In genomic region chr1:82432919-82433648, GRCm38 (mm10) we compare ENCODE assay signal across 8 mouse cellular contexts.
A peak's percentile ranks its signal among the peaks of the same experiment; 100 is the strongest.
DNase-seq lines count a peak whose midpoint lies in the region; ATAC-seq lines count a peak whose summit lies in the region.
"Had no signal": no experiment of that assay in that cellular context is flagged by ENCODE, and none has a peak within 500 bp of the region (broad histone marks: within the 10 kb centered on the region; RNA-seq: fewer than 3 reads in every experiment).

No protein-coding gene starts in this region.

- no peak overlapping the region for H3K4me3 ChIP-seq in intestine, embryonic 15.5 days (replicated peaks)
- no peak overlapping the region for H3K4me3 ChIP-seq in midbrain, embryonic 13.5 days (replicated peaks)
- no peak overlapping the region for H3K4me3 ChIP-seq in stomach, embryonic 16.5 days (replicated peaks; ENCODE audit: low read length)
- H3K4me3 ChIP-seq: megakaryocyte, embryonic 14.5 days had no signal

- no peak overlapping the region for H3K27ac ChIP-seq in intestine, embryonic 15.5 days
- H3K27ac ChIP-seq in midbrain, embryonic 13.5 days, result no peak overlapping the region
- no peak overlapping the region for H3K27ac ChIP-seq in stomach, embryonic 16.5 days (ENCODE audit: low read length)

- 55% methylated on average over 15 of the region's 15 CpGs for WGBS in intestine, embryonic 15.5 days
- WGBS in midbrain, embryonic 13.5 days, result 70% methylated on average over 15 of the region's 15 CpGs
- WGBS in stomach, embryonic 16.5 days, result 57% methylated on average over 15 of the region's 15 CpGs

- 0 out of 2 replicates have a peak, but pooled peaks cover 2% of the 10 kb centered on the region for H3K4me1 ChIP-seq in intestine, embryonic 15.5 days (replicated peaks)
- H3K4me1 ChIP-seq in midbrain, embryonic 13.5 days (replicated peaks), result peaks cover 6% of the 10 kb centered on the region; the same call in 1 of the 2 replicates
- H3K4me1 ChIP-seq in stomach, embryonic 16.5 days (ENCODE audit: control insufficient read depth, insufficient read depth, low read length), result peaks cover 6% of the 10 kb centered on the region; the same call in 1 of the 2 replicates
- H3K4me1 ChIP-seq: megakaryocyte, embryonic 14.5 days had no signal

- H3K27me3 ChIP-seq in intestine, embryonic 15.5 days (replicated peaks), result no peaks in the 10 kb centered on the region
- no peaks in the 10 kb centered on the region for H3K27me3 ChIP-seq in midbrain, embryonic 13.5 days
- H3K27me3 ChIP-seq in stomach, embryonic 16.5 days (ENCODE audit: control insufficient read depth, insufficient read depth, low read length), result no peaks in the 10 kb centered on the region
- H3K27me3 ChIP-seq: megakaryocyte, embryonic 14.5 days had no signal

- DNase-seq in adipocyte (ENCODE audit: low spot score), result peak; percentile 81
- peak; percentile 81 for DNase-seq in cerebellum, adult 9-10 months
- DNase-seq in left cerebral cortex, adult 9 months (ENCODE audit: low spot score in 2 of 2), result peak; percentile 8 to 86

- no peak overlapping the region for H3K9ac ChIP-seq in intestine, embryonic 15.5 days
- H3K9ac ChIP-seq in midbrain, embryonic 13.5 days (replicated peaks), result no peak overlapping the region
- no peak overlapping the region for H3K9ac ChIP-seq in stomach, embryonic 16.5 days (ENCODE audit: low read length)

- no peaks in the 10 kb centered on the region for H3K9me3 ChIP-seq in intestine, embryonic 15.5 days
- no peaks in the 10 kb centered on the region for H3K9me3 ChIP-seq in midbrain, embryonic 13.5 days
- no peaks in the 10 kb centered on the region for H3K9me3 ChIP-seq in stomach, embryonic 16.5 days (replicated peaks; ENCODE audit: control insufficient read depth, low read length)

- H3K4me2 ChIP-seq in intestine, embryonic 15.5 days (replicated peaks), result no peak overlapping the region
- H3K4me2 ChIP-seq in midbrain, embryonic 13.5 days (replicated peaks), result no peak overlapping the region
- H3K4me2 ChIP-seq in stomach, embryonic 16.5 days (ENCODE audit: low read depth, low read length), result no peak overlapping the region

- H3K36me3 ChIP-seq in intestine, embryonic 15.5 days, result no peaks in the 10 kb centered on the region
- no peaks in the 10 kb centered on the region for H3K36me3 ChIP-seq in midbrain, embryonic 13.5 days
- H3K36me3 ChIP-seq in stomach, embryonic 16.5 days (ENCODE audit: control insufficient read depth, insufficient read depth, low read length), result no peaks in the 10 kb centered on the region

- ATAC-seq in frontal cortex, adult (ENCODE audit: low TSS enrichment), result peak; percentile 98
- ATAC-seq in intestine, embryonic 15.5 days, result peak; percentile 70
- ATAC-seq in midbrain, embryonic 13.5 days, result peak; percentile 82
- ATAC-seq in stomach, embryonic 16.5 days (ENCODE audit: insufficient read depth, low FRiP score), result 0 out of 2 replicates have a peak, but pooled peaks have one; percentile 38

Comparison
In these comparisons a context has a peak if more than half of its experiments do, and no peak if none do; other contexts are left out.
1. ATAC-seq: peak in every context shown above with its lines; median percentile 98 in frontal cortex, adult; 82 in midbrain, embryonic 13.5 days; 70 in intestine, embryonic 15.5 days; 38 in stomach, embryonic 16.5 days.